11 mouse cellular contexts compared by ENCODE assay signal in genomic region chr4:63281694-63282093, GRCm38 (mm10).
DNase-seq lines count a peak whose midpoint lies in the region; ATAC-seq lines count a peak whose summit lies in the region.
"Had no signal": no experiment of that assay in that cellular context is flagged by ENCODE, and none has a peak within 500 bp of the region (broad histone marks: within the 10 kb centered on the region; RNA-seq: fewer than 3 reads in every experiment).

No protein-coding gene starts in this region.

- no peak overlapping the region for H3K4me3 ChIP-seq in limb, embryonic 15.5 days
- no peak overlapping the region for H3K4me3 ChIP-seq in liver, embryonic 11.5 days (ENCODE audit: low read depth, low read length)
- H3K4me3 ChIP-seq: stomach, embryonic 15.5 days had no signal

- DNase-seq in left cerebral cortex, adult 18-20 months (ENCODE audit: low spot score in 2 of 2) = peak; percentile 23 to 31
- no peak for DNase-seq in left cerebral cortex, postnatal 36 days (ENCODE audit: low spot score in 2 of 2)
- peak; percentile 4 for DNase-seq in CD4-positive helper T cell, adult 2 months (ENCODE audit: low read depth, low spot score)
- DNase-seq in NIH3T3 (ENCODE audit: low read depth) = peak; percentile 85
- DNase-seq in layer of hippocampus, postnatal 36 days = no peak
- DNase-seq in liver, embryonic 11.5 days (ENCODE audit: low spot score) = no peak
- DNase-seq: adrenal gland, postnatal 25 days; cerebellum, adult 9-11 months had no signal

- H3K9ac ChIP-seq in limb, embryonic 15.5 days = no peak overlapping the region
- no peak overlapping the region for H3K9ac ChIP-seq in liver, embryonic 11.5 days (ENCODE audit: low read depth, low read length)
- H3K9ac ChIP-seq: stomach, embryonic 15.5 days had no signal

- peaks cover 94% of the 10 kb centered on the region for H3K36me3 ChIP-seq in limb, embryonic 15.5 days
- peaks cover 2% of the 10 kb centered on the region; the same call in 1 of the 2 replicates for H3K36me3 ChIP-seq in liver, embryonic 11.5 days (ENCODE audit: control insufficient read depth, insufficient read depth, low read length)
- H3K36me3 ChIP-seq: G1E had no signal

- 0 out of 2 replicates have a peak overlapping the region, but pooled peaks have one; percentile 0 for H3K27ac ChIP-seq in limb, embryonic 15.5 days
- no peak overlapping the region for H3K27ac ChIP-seq in liver, embryonic 11.5 days (ENCODE audit: low read depth, low read length)
- H3K27ac ChIP-seq: stomach, embryonic 15.5 days had no signal

- peaks cover 22% of the 10 kb centered on the region for H3K4me1 ChIP-seq in limb, embryonic 15.5 days
- H3K4me1 ChIP-seq in liver, embryonic 11.5 days (replicated peaks; ENCODE audit: control insufficient read depth, insufficient read depth, low read length) = no peaks in the 10 kb centered on the region
- H3K4me1 ChIP-seq: stomach, embryonic 15.5 days had no signal

- H3K4me2 ChIP-seq in limb, embryonic 15.5 days = no peak overlapping the region
- H3K4me2 ChIP-seq in liver, embryonic 11.5 days = no peak overlapping the region
- H3K4me2 ChIP-seq: stomach, embryonic 15.5 days had no signal

- intact Hi-C loops in left cerebral cortex, postnatal 36 days (cut with DNase I) = no loop called here

- 67% methylated on average over 6 of the region's 6 CpGs for WGBS in limb, embryonic 15.5 days
- 78% methylated on average over 6 of the region's 6 CpGs for WGBS in liver, embryonic 11.5 days

- ATAC-seq in limb, embryonic 15.5 days (ENCODE audit: insufficient number of reproducible peaks, low FRiP score, low TSS enrichment, low read depth) = no peak
- no peak for ATAC-seq in liver, embryonic 11.5 days (replicated peaks; ENCODE audit: low FRiP score)

- H3K9me3 ChIP-seq in limb, embryonic 15.5 days = no peaks in the 10 kb centered on the region
- no peaks in the 10 kb centered on the region for H3K9me3 ChIP-seq in liver, embryonic 11.5 days (ENCODE audit: control insufficient read depth, low read length)
- H3K9me3 ChIP-seq: stomach, embryonic 15.5 days had no signal

- no peaks in the 10 kb centered on the region for H3K27me3 ChIP-seq in limb, embryonic 15.5 days
- H3K27me3 ChIP-seq in liver, embryonic 11.5 days (replicated peaks; ENCODE audit: control insufficient read depth, insufficient read depth, low read length) = no peaks in the 10 kb centered on the region
- H3K27me3 ChIP-seq: stomach, embryonic 15.5 days had no signal

Comparison
In these comparisons a context has a peak if more than half of its experiments do, and no peak if none do; other contexts are left out.
1. DNase-seq: peak in left cerebral cortex, adult 18-20 months (2 of 2), CD4-positive helper T cell, adult 2 months (single experiment) and NIH3T3 (single experiment); none in left cerebral cortex, postnatal 36 days (0 of 2), layer of hippocampus, postnatal 36 days (0 of 2) and liver, embryonic 11.5 days (single experiment).